Mouse (Mus musculus) ovary, adult 10 weeks (tissue): ENCODE measurements around the gene Eml1. TPM values are rescaled to one million over a fixed set of nuclear protein-coding genes. Genes with fewer than 3 reads are reported as not detected.

Experiments
- polyA plus RNA-seq: library from polyadenylated mRNA; stranded (reverse); fragments of 350-450 nt; fragmentation: Illumina TruSeq; extraction: RNeasy Lipid Tissue Mini Kit (QIAGEN cat#74804); gene quantifications from one replicate; pipeline ENCODE4 v1.2.3, GENCODE M21; 2014

Eml1 gene
- 33.8 TPM for polyA plus RNA-seq

DNA sequence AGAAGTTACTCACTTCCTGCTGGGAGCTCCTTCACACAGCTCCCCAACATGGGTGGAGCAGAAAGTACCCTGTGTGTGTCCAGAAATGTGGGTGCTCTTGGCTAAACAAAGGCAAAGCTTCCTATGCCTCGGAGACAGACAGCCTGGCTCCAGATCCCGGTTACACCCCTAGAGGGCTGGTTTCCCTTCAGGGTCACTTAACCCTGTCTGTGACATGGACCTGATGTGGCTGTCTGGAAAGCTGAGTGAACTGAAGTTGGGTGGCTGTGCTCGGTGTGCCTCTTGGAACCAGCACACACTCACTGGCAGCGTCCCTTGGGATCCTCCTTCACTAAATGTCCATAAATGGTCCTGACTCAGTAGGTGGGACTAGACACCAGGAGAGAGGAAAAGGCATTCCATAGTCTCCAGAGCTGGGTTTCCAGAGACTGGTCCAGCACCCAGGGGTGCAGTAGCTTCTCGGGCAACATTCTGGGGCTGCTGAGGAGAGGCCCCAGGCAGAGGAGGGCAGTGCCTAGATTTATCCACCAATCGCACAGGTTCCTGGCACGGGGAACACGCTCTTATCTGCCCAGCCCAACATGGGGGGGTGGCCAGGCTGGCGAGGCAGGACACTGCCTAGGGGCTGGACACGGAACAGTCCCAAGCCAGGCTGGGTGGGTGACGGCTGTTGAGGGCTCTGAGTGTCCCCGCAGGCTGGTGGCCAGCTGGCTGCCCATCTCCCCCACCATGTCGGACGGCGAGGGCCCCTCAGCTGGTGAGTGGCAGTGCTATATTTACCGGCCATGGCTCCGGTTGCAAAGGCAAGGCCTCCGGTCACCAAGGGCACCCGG is at the start of gene Eml1:
Gene Eml1, plus strand, starts transcription at position 362 of the 833 bp plus-strand sequence.

GRCm38 (mm10) chr12:108333895-108334445 is 36.8 kb upstream of the Eml1 start, which contains the start of gene Cyp46a1:
Cyp46a1 (plus strand) TSS chr12:108334381.

GRCm38 (mm10) chr12:108554120-108554841 is 183.5 kb downstream of the Eml1 start, which contains the start of gene Evl:
Evl (plus strand) TSS chr12:108554720.

Other genes with a start within 250 kb of the Eml1 start
- 123 TPM for gene Setd3, start 191.6 kb upstream of the Eml1 start, polyA plus RNA-seq
- gene Ccnk, start 191.4 kb upstream of the Eml1 start, polyA plus RNA-seq, result 40.2 TPM
- gene Ccdc85c, start 95.5 kb upstream of the Eml1 start, polyA plus RNA-seq, result 0.80 TPM
- gene Hhipl1, start 64.7 kb upstream of the Eml1 start, polyA plus RNA-seq, result 0.14 TPM
- not detected for gene Cyp46a1, start 36.6 kb upstream of the Eml1 start, polyA plus RNA-seq
- 135 TPM for gene Evl, start 183.8 kb downstream of the Eml1 start, polyA plus RNA-seq